Mouse (Mus musculus) liver, embryonic 15.5 days (tissue): ENCODE results near the gene Slco3a1. TPM values are rescaled to one million over a fixed set of nuclear protein-coding genes. Genes with fewer than 3 reads are reported as not detected.

Experiments
- ATAC-seq: fragments of 200-750 bp; cut with Nextera tagmentation; 2 replicates; pipeline ENCODE4 v1.8.0; 2017; ENCODE audit warnings: moderate number of reproducible peaks, mild to moderate bottlenecking, moderate library complexity; ENCODE audit not compliant: insufficient read depth
- H3K27ac ChIP-seq: fragments of 300-500 bp; sonication (generic); replicated peaks from 2 replicates; pipeline ENCODE4 v1.5.1; 2015; ENCODE audit warnings: mild to moderate bottlenecking, inconsistent platforms
- H3K27me3 ChIP-seq: fragments of 300-500 bp; sonication (generic); 2 replicates; pipeline ENCODE4 v1.6.1; 2015; ENCODE audit warnings: mild to moderate bottlenecking, inconsistent platforms
- H3K36me3 ChIP-seq: fragments of 300-500 bp; sonication (generic); replicated peaks from 2 replicates; pipeline ENCODE4 v1.6.1; 2015; ENCODE audit warnings: moderate library complexity, mild to moderate bottlenecking, inconsistent platforms
- H3K4me1 ChIP-seq: fragments of 300-500 bp; sonication (generic); replicated peaks from 2 replicates; pipeline ENCODE4 v1.6.1; 2015; ENCODE audit warnings: inconsistent platforms
- H3K4me2 ChIP-seq: fragments of 300-500 bp; sonication (generic); 2 replicates; pipeline ENCODE4 v1.6.1; 2015; ENCODE audit warnings: moderate library complexity, mild to moderate bottlenecking, inconsistent platforms
- H3K4me3 ChIP-seq: fragments of 300-500 bp; sonication (generic); replicated peaks from 2 replicates; pipeline ENCODE4 v1.5.1; 2015; ENCODE audit warnings: mild to moderate bottlenecking, inconsistent platforms
- H3K9ac ChIP-seq: fragments of 300-500 bp; sonication (generic); 2 replicates; pipeline ENCODE4 v1.6.1; 2015; ENCODE audit warnings: moderate library complexity, mild to moderate bottlenecking, inconsistent platforms
- H3K9me3 ChIP-seq: fragments of 300-500 bp; sonication (generic); replicated peaks from 2 replicates; pipeline ENCODE4 v1.6.1; 2016; ENCODE audit warnings: inconsistent platforms
- WGBS: fragments of 180-500 bp; shearing (Covaris S2); methylation state at CpG from one replicate; pipeline ENCODE4 v1.1.7; 2015; ENCODE audit warnings: mixed read lengths; ENCODE audit not compliant: insufficient replicate concordance; 5-methylcytosine and 5-hydroxymethylcytosine counted together
- microRNA-seq: library from miRNA; unstranded; fragments of <30 nt; microRNA quantifications from one replicate; pipeline ENCODE4, GENCODE M21; 2016
- polyA plus RNA-seq: library from polyadenylated mRNA; unstranded; fragments of >200 nt; fragmentation: Nextera tagmentation; extraction: Ambion mirVana; gene quantifications from 2 replicates; pipeline ENCODE4 v1.2.1, GENCODE M21; 2015

Gene Slco3a1
- polyA plus RNA-seq, 1 experiment from 2014 or later = 1.2 TPM

- no peak overlapping the region for H3K4me3 ChIP-seq
- no peaks in the 10 kb centered on the region for H3K4me1 ChIP-seq
- no peak overlapping the region for H3K9ac ChIP-seq
- WGBS = 63% methylated on average over 3 of the region's 3 CpGs
- H3K4me2 ChIP-seq = no peak overlapping the region
- no peak for ATAC-seq
- H3K27me3 ChIP-seq = no peaks in the 10 kb centered on the region
- no peaks in the 10 kb centered on the region for H3K36me3 ChIP-seq
- H3K9me3 ChIP-seq = no peaks in the 10 kb centered on the region
- no peak overlapping the region for H3K27ac ChIP-seq
Measured at GRCm38 (mm10) chr7:74279356-74279755, 275.2 kb downstream of the Slco3a1 start.

GRCm38 (mm10) chr7:74270089-74270394 lies 284.5 kb downstream of the Slco3a1 start:
- Histone ChIP-seq H3K4me1 (no peaks in the 10 kb centered on the region), H3K27ac (no peak overlapping the region), H3K9ac (no peak overlapping the region), H3K4me3 (no peak overlapping the region), H3K9me3 (no peaks in the 10 kb centered on the region), H3K27me3 (no peaks in the 10 kb centered on the region), H3K4me2 (no peak overlapping the region), H3K36me3 (no peaks in the 10 kb centered on the region)
- ATAC-seq = no peak
- 42% methylated on average over 1 of the region's 1 CpGs for WGBS

GRCm38 (mm10) chr7:74269283-74270088 lies 285.1 kb downstream of the Slco3a1 start:
- H3K4me3 ChIP-seq = no peak overlapping the region
- no peak overlapping the region for H3K27ac ChIP-seq
- WGBS = 63% methylated on average over 11 of the region's 11 CpGs
- no peaks in the 10 kb centered on the region for H3K36me3 ChIP-seq
- no peak overlapping the region for H3K4me2 ChIP-seq
- ATAC-seq = no peak
- no peak overlapping the region for H3K9ac ChIP-seq
- H3K9me3 ChIP-seq = no peaks in the 10 kb centered on the region
- no peaks in the 10 kb centered on the region for H3K27me3 ChIP-seq
- H3K4me1 ChIP-seq = no peaks in the 10 kb centered on the region

GRCm38 (mm10) chr7:74266511-74267168 lies 287.9 kb downstream of the Slco3a1 start:
- no peak overlapping the region for H3K4me2 ChIP-seq
- H3K4me3 ChIP-seq = no peak overlapping the region
- no peak overlapping the region for H3K27ac ChIP-seq
- ATAC-seq = no peak
- H3K27me3 ChIP-seq = no peaks in the 10 kb centered on the region
- 74% methylated on average over 2 of the region's 2 CpGs for WGBS
- no peaks in the 10 kb centered on the region for H3K9me3 ChIP-seq
- H3K36me3 ChIP-seq = no peaks in the 10 kb centered on the region
- no peaks in the 10 kb centered on the region for H3K4me1 ChIP-seq
- no peak overlapping the region for H3K9ac ChIP-seq

- no peak for ATAC-seq
- WGBS = 55% methylated on average over 3 of the region's 3 CpGs
- Histone ChIP-seq H3K9ac (no peak overlapping the region), H3K4me2 (no peak overlapping the region), H3K4me3 (no peak overlapping the region), H3K27ac (no peak overlapping the region), H3K9me3 (no peaks in the 10 kb centered on the region), H3K4me1 (no peaks in the 10 kb centered on the region), H3K27me3 (no peaks in the 10 kb centered on the region), H3K36me3 (no peaks in the 10 kb centered on the region)
Measured at GRCm38 (mm10) chr7:74256291-74256690, 298.3 kb downstream of the Slco3a1 start.

- ATAC-seq = no peak
- no peak overlapping the region for H3K27ac ChIP-seq
- H3K9ac ChIP-seq = no peak overlapping the region
- H3K27me3 ChIP-seq = no peaks in the 10 kb centered on the region
- no peaks in the 10 kb centered on the region for H3K36me3 ChIP-seq
- WGBS = 58% methylated on average over 2 of the region's 2 CpGs
- H3K4me3 ChIP-seq = no peak overlapping the region
- H3K9me3 ChIP-seq = no peaks in the 10 kb centered on the region
- H3K4me1 ChIP-seq = no peaks in the 10 kb centered on the region
- H3K4me2 ChIP-seq = no peak overlapping the region
Measured at GRCm38 (mm10) chr7:74252066-74252465, 302.5 kb downstream of the Slco3a1 start.

GRCm38 (mm10) chr7:74241236-74241635 lies 313.3 kb downstream of the Slco3a1 start:
- H3K9me3 ChIP-seq = no peaks in the 10 kb centered on the region
- no peaks in the 10 kb centered on the region for H3K4me1 ChIP-seq
- ATAC-seq = no peak
- H3K27me3 ChIP-seq = no peaks in the 10 kb centered on the region
- no peak overlapping the region for H3K4me2 ChIP-seq
- WGBS = 45% methylated on average over 3 of the region's 3 CpGs
- H3K36me3 ChIP-seq = no peaks in the 10 kb centered on the region
- H3K9ac ChIP-seq = no peak overlapping the region
- H3K27ac ChIP-seq = no peak overlapping the region
- no peak overlapping the region for H3K4me3 ChIP-seq

GRCm38 (mm10) chr7:74240459-74241172 lies 314.0 kb downstream of the Slco3a1 start:
- Histone ChIP-seq H3K27ac (no peak overlapping the region), H3K9me3 (no peaks in the 10 kb centered on the region), H3K4me1 (no peaks in the 10 kb centered on the region), H3K27me3 (no peaks in the 10 kb centered on the region), H3K4me2 (no peak overlapping the region), H3K36me3 (no peaks in the 10 kb centered on the region), H3K9ac (no peak overlapping the region), H3K4me3 (no peak overlapping the region)
- ATAC-seq = no peak
- 40% methylated on average over 4 of the region's 4 CpGs for WGBS

Small RNA genes within 50 kb of the gene (microRNA-seq; reads per million reads assigned to microRNA genes)
- gene Gm27459 = not detected
